Mouse (Mus musculus): ENCODE data around the gene Golga7b. TPM values are rescaled to one million over a fixed set of nuclear protein-coding genes. Genes with fewer than 3 reads are reported as not detected.

The Golga7b gene
- polyA plus RNA-seq, 2 experiments: 0.11 TPM; not detected in 1

DNA sequence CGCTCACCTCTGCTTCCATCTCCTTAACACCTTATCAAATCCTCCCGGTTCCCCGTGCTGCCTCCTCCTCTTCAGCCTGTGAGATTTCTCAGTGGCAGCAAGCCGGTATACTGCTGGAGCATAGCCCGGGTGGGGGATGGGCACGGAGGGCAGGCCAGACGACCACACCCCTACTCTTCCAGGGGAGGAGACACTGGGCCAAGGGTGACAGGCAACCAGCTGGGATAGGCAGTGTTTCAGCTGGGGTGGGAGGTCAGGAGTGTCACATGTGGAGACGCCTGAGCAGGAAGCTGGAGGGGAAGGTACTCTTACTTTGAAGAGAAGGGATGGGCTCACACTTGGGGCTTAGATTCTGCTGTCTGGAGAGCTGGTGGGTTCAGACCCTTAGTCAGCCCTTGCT, 59.6 kb downstream of the Golga7b start:
- TF ChIP-seq POLR2A (IDR thresholded peaks at IDR 0.05; ENCODE audit: borderline replicate concordance, extremely low read depth, insufficient read depth, insufficient read length): no peak
- DNase-seq (ENCODE audit: low spot score) (no peak), ATAC-seq (ENCODE audit: low FRiP score, low read depth) (no peak)
- Histone ChIP-seq H3K27me3 (ENCODE audit: control insufficient read depth, insufficient read depth, low read length) (no peaks in the 10 kb centered on the region), H3K9ac (ENCODE audit: low read depth, low read length, severe bottlenecking) (no peak overlapping the region), H3K27ac (replicated peaks; ENCODE audit: low read depth, low read length) (no peak overlapping the region), H3K4me2 (replicated peaks; ENCODE audit: low read depth, low read length, severe bottlenecking) (no peak overlapping the region), H3K36me3 (ENCODE audit: control insufficient read depth, insufficient read depth, low read length) (no peaks in the 10 kb centered on the region), H3K4me3 (replicated peaks; ENCODE audit: low read length) (no peak overlapping the region), H3K9me3 (ENCODE audit: control insufficient read depth, low read length) (no peaks in the 10 kb centered on the region), H3K4me1 (ENCODE audit: control insufficient read depth, insufficient read depth, low read length) (0 out of 2 replicates have a peak, but pooled peaks cover 3% of the 10 kb centered on the region)
- 6% methylated on average over 8 of the region's 8 CpGs for WGBS

DNA sequence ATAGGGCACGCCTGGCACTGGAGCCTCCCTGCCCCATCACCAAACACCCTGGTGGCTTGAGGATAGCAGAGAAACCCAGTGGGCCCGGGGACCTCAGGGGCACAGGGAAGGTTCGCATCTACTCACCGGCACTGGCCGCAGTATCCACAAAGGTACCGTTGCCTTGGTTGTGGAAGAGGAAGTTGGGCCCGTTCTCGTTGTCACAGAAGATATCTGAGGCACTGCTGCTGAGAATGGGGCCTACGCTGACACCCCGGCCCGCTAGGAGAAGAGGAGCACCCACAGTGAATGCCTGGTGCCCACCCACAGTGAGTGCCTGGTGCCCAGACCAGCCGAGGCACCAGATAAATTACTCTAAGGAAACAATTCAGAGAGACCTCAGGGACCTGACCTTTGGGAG, 61.6 kb downstream of the Golga7b start:
- 86% methylated on average over 12 of the region's 12 CpGs for WGBS
- Histone ChIP-seq H3K36me3 (ENCODE audit: control insufficient read depth, insufficient read depth, low read length) (no peaks in the 10 kb centered on the region), H3K4me3 (replicated peaks; ENCODE audit: low read length) (no peak overlapping the region), H3K27ac (replicated peaks; ENCODE audit: low read depth, low read length) (no peak overlapping the region), H3K9ac (ENCODE audit: low read depth, low read length, severe bottlenecking) (no peak overlapping the region), H3K9me3 (ENCODE audit: control insufficient read depth, low read length) (no peaks in the 10 kb centered on the region), H3K4me1 (ENCODE audit: control insufficient read depth, insufficient read depth, low read length) (0 out of 2 replicates have a peak, but pooled peaks cover 3% of the 10 kb centered on the region), H3K4me2 (replicated peaks; ENCODE audit: low read depth, low read length, severe bottlenecking) (no peak overlapping the region), H3K27me3 (ENCODE audit: control insufficient read depth, insufficient read depth, low read length) (no peaks in the 10 kb centered on the region)
- DNase-seq (ENCODE audit: low spot score) (no peak), ATAC-seq (ENCODE audit: low FRiP score, low read depth) (no peak)
- TF ChIP-seq POLR2A (IDR thresholded peaks at IDR 0.05; ENCODE audit: borderline replicate concordance, extremely low read depth, insufficient read depth, insufficient read length): no peak

DNA sequence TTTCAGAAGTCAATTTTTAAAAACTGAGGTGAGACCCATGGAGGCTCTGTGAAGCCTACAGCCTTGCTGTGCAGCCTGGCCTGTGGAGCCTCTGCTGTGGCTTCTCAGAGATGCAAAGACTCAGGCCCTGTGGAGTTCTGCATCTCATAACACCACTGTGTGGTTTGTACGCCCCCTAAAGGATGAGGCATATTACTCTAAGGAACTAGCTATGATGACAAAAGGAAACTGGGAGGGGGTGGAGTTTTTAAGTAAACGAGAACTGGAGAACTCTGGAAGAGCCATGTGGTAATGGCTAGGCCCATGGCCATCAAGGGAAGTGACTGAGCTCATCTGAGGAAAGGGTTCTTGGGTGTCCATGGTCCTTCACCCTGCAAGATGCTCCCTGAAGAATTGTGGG, 64.0 kb downstream of the Golga7b start:
- no peaks in the 10 kb centered on the region for H3K27me3 ChIP-seq (ENCODE audit: control insufficient read depth, insufficient read depth, low read length)
- no peaks in the 10 kb centered on the region for H3K9me3 ChIP-seq (ENCODE audit: control insufficient read depth, low read length)
- no peak for TF ChIP-seq POLR2A (IDR thresholded peaks at IDR 0.05; ENCODE audit: borderline replicate concordance, extremely low read depth, insufficient read depth, insufficient read length)
- H3K9ac ChIP-seq (ENCODE audit: low read depth, low read length, severe bottlenecking): no peak overlapping the region
- H3K36me3 ChIP-seq (ENCODE audit: control insufficient read depth, insufficient read depth, low read length): no peaks in the 10 kb centered on the region
- 33% methylated on average over 2 of the region's 2 CpGs for WGBS
- H3K4me1 ChIP-seq (ENCODE audit: control insufficient read depth, insufficient read depth, low read length): peaks cover 7% of the 10 kb centered on the region
- no peak overlapping the region for H3K4me2 ChIP-seq (replicated peaks; ENCODE audit: low read depth, low read length, severe bottlenecking)
- ATAC-seq (ENCODE audit: low FRiP score, low read depth): no peak
- H3K4me3 ChIP-seq (replicated peaks; ENCODE audit: low read length): no peak overlapping the region
- H3K27ac ChIP-seq (replicated peaks; ENCODE audit: low read depth, low read length): no peak overlapping the region
- DNase-seq (ENCODE audit: low spot score): no peak

DNA sequence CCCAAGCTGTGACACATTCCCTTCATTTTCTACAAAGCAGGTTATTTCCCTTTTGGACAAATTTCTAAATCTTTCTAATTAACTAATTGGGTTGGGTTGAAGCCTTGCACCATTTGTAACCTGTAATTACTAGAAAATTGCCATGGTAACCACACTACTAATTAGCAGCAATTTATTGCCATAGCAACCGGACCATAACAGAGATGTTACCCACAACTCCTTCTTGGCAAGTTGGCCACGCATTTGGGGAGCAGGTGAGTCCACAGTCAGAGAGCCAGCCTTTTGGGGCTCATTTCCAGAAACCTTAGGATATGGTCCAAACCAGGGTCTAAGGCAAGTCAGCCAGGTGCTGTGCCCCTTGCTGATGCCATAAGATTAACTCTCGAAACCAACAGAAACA, 64.8 kb downstream of the Golga7b start:
- Histone ChIP-seq H3K36me3 (ENCODE audit: control insufficient read depth, insufficient read depth, low read length) (no peaks in the 10 kb centered on the region), H3K9me3 (ENCODE audit: control insufficient read depth, low read length) (no peaks in the 10 kb centered on the region), H3K27ac (replicated peaks; ENCODE audit: low read depth, low read length) (no peak overlapping the region), H3K4me3 (replicated peaks; ENCODE audit: low read length) (no peak overlapping the region), H3K4me1 (ENCODE audit: control insufficient read depth, insufficient read depth, low read length) (peaks cover 12% of the 10 kb centered on the region), H3K9ac (ENCODE audit: low read depth, low read length, severe bottlenecking) (no peak overlapping the region), H3K4me2 (replicated peaks; ENCODE audit: low read depth, low read length, severe bottlenecking) (no peak overlapping the region), H3K27me3 (ENCODE audit: control insufficient read depth, insufficient read depth, low read length) (no peaks in the 10 kb centered on the region)
- ATAC-seq (ENCODE audit: low FRiP score, low read depth) (no peak), DNase-seq (ENCODE audit: low spot score) (no peak)
- 51% methylated on average over 3 of the region's 3 CpGs for WGBS
- TF ChIP-seq POLR2A (IDR thresholded peaks at IDR 0.05; ENCODE audit: borderline replicate concordance, extremely low read depth, insufficient read depth, insufficient read length): no peak

DNA sequence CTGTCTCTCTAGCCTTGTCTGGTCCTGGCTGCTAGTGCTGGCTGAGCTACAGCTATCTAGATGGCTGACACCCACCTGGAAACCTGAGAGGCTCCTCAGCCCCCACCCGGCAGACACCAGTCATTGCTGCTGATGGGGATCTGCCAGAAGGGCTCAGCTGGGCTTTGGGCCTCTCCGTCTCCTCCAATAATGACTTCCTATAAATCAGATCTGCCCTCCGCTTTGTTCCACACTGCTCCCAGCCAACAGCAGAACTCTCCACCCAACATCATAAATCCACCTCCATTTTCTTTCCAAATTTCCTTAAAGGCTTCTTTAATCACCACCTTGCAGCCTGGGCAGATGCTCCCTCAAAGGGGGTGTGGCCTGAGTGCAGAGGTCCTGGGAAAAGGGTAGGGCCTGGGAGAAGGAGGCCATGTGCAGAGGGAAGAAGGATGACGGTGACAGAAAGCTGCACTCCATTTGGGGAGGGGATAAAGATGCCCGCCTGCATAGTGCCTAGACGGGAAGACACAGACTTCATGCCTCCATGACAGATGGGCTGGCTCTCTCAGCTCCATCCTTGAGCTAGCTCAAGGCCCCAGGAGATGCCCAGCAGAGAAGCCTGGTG, 67.8 kb downstream of the Golga7b start:
- no peak overlapping the region for H3K9ac ChIP-seq (ENCODE audit: low read depth, low read length, severe bottlenecking)
- no peak overlapping the region for H3K4me3 ChIP-seq (replicated peaks; ENCODE audit: low read length)
- no peaks in the 10 kb centered on the region for H3K9me3 ChIP-seq (ENCODE audit: control insufficient read depth, low read length)
- no peak overlapping the region for H3K27ac ChIP-seq (replicated peaks; ENCODE audit: low read depth, low read length)
- no peak for TF ChIP-seq POLR2A (IDR thresholded peaks at IDR 0.05; ENCODE audit: borderline replicate concordance, extremely low read depth, insufficient read depth, insufficient read length)
- no peak for ATAC-seq (ENCODE audit: low FRiP score, low read depth)
- no peak for DNase-seq (ENCODE audit: low spot score)
- 37% methylated on average over 6 of the region's 6 CpGs for WGBS
- no peaks in the 10 kb centered on the region for H3K36me3 ChIP-seq (ENCODE audit: control insufficient read depth, insufficient read depth, low read length)
- H3K4me2 ChIP-seq (replicated peaks; ENCODE audit: low read depth, low read length, severe bottlenecking): no peak overlapping the region
- peaks cover 18% of the 10 kb centered on the region for H3K4me1 ChIP-seq (ENCODE audit: control insufficient read depth, insufficient read depth, low read length)
- H3K27me3 ChIP-seq (ENCODE audit: control insufficient read depth, insufficient read depth, low read length): no peaks in the 10 kb centered on the region
